Mouse (Mus musculus) colon, adult 2 months (tissue): Measurements from ENCODE around the gene Pnmt. TPM values are rescaled to one million over a fixed set of nuclear protein-coding genes. Genes with fewer than 3 reads are reported as not detected.

Experiments
- polyA plus RNA-seq: library from polyadenylated mRNA; depleted of rRNA; stranded (reverse); fragments of >200 nt; gene quantifications from 2 replicates; pipeline ENCODE4 v1.2.3, GENCODE M21; 2012; rRNA removed

Gene Pnmt
- polyA plus RNA-seq = not detected in 2 replicates

DNA sequence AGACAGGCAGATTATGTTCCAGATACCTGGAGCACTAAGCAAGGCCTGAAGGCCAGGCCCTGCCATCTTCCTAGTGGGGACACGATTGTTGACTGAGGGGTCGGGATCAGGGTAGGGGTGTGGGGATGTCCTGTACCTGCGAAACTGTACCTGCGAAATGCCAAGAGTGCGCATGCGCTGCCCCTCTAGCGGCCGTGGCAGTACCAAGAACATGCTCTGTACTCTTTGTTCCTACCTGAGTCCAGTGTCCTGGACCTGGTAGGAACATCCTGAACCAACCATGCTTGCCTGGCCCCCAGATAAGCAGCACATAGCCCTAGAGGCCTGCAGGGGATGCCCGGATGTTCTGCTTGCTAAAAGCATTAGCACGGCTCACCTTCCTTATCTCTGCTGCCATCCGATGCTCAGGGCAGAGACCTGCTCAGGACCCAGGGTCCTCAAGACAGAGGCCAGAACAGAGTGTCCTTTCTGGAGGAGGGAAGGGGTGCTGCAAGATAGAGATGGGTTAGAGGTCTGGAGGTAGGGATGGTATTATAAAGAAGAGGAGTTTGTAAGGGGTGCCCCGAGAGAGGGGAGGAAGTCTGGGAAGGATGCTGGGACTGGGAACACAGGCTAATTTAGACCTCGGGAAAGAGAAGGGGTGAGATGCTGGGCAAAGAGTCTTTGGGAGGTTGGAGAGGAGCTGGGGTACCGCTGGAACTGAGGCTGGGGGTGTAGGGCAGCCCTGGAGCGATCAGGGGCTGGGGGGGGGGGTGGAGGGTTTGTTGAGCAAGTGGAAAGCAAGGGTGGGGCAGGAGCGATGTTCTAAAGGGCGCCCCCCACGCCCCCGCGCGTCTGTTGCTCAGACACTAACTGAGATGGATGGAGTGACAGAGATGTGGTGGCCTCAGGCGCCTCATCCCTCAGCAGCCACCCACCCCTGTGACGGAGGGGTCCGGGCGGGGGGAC lies at the start of gene Pnmt:
Gene Pnmt (plus strand): TSS at position 813 of the 948 bp plus-strand sequence.

DNA sequence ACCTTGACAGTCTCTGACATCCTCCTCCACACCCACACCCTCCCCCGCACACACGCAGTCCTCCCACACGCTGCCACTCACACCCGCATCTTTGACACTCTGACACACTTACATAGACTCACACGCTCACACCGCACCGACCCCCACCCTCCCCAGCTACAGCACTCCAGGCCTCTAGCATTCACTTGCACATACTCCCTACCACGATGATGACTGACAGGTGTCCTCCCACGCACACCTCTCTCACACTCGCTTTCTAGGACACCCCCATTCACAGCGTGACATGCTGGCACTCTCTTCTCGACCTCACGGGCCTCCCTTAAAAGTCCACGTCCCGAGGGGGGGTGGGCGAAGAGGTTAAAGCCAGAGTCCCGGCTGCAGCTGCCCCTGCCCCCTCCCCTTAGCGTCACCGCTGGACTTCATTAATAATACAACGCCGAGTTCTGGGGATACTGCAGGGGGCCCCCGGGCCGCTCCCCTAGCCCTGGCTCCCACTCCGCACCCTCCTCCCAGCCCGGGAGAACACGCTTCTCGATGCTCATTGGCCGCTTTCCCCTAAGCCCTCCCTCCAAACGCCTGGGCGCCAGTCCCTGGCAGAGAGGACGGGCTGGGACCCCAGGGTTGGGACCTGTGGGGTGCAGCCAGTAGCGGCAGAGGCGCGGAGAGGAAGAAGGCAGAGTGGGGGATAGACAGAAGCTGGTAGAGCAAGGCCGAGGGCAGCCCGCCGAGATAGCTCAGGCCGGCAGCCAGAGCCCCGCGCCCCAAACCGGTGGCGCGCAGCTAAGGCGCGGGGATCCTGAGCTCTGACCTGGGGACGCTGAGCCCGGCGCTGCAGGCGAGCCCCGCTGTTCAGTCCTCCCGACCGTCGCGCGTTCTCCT lies 37.9 kb upstream of the Pnmt start, which contains the start of gene Ppp1r1b:
Gene Ppp1r1b (plus strand): TSS at position 322 of the 879 bp plus-strand sequence.

DNA sequence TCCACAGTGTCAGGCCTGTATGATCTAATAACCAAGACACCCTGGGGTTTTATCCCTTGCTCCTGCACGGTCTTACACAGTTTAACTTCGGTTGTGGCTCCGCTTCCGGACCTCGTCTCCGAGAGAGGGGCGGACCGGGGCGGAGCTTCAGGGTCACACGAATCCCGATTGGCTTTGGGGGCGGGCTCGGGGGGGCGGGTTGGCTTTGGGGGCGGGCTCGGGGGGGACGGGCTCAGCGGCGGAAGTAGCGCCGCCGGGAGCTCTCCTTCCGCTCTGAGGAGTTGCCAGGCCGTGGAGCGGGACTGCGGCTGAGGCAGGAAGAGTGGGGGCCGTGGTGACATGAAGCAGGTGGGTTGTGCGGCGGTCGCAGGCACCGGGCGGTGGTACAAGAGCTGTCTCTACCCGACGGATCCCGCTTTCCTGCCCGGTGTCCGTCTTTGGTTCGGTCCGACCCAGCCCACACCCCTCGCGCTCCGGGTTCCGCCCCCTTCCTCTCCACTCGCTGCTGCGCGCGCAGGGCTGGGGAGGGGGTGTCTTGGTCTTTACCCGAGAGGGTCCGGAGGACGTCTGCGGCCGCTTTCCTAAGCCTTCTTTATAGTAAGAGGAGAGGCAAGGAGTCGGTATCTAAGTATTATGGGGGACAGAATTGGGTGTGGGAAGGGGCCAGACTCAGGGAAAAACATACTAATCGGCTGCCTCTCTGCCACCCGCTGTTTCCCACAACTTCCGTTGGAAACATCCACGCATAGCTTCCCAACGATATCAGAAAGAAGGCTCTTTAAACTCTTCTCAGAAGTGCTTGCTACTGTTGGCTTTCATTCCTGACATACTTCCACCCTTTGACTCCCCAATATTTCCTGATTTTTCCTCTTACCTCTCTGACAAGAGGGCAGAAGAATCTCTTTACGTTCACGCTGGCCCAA lies 27.8 kb upstream of the Pnmt start, which contains the start of gene Stard3:
Gene Stard3 (plus strand): TSS at position 208 of the 923 bp plus-strand sequence.

DNA sequence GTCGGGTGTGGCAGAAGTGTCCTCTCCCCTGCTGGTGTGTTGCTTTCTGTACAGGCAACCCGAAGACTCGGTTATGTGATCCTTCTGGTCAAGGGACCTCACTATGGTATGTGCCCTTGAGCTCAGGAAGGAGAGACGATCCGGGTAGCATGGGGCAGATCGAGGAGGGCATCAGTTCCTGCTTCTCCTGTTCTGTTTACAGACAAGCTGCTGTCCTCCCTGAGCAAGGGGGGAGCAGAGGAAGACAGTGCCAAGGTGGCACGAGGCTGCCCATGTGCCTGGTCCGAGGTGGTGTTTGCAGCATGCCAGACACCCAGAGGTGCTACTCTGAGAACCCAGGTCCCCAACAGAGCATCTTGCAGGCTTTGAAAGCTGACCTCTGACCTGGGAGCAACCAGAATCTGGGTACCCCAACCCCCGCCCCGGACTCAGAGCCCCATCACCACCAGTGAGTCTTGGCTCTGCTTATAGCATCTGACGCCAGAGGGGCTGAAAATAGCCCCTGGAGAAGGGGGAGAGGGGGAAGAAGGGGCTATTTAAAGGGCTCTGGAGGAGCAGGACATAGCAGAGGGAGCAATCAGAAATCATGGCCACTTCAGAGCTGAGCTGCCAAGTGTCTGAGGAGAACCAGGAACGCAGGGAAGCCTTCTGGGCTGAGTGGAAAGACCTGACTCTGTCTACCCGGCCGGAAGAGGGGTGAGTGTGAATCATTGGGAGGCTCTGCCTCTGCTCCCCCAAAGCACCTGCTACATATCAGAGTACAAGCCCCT lies 2.8 kb upstream of the Pnmt start, which contains the start of gene Tcap:
Gene Tcap (plus strand): TSS at position 551 of the 770 bp plus-strand sequence.

DNA sequence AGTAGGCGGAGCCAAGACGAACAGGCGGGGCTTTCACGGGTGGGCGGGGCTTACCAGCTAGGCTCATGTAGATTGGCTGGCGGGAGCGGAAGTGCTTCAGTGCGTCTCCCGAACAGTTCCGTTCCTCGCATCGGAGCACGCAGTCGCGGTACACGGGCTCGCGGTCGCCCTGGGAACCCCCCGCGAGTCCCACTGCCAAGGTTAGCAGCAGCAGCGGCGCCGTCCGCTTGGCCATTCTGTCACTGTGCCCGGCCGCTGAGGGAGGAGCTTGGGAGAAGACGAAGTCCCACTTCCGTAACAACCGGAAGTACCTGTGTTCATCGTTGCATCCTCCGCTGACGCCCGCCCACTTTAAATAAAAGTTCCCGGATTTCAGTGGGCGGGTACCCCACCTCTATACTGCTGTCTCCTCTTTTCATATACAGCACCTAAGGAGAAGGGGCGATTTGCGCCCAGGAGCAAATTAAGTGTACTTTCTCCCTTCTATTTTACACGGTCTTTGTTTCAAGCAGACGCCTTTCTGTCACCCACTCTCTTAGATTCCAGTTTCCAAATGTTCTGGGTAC lies 14.0 kb downstream of the Pnmt start, which contains the start of gene Pgap3:
Gene Pgap3 (minus strand): TSS at position 330 of the 566 bp plus-strand sequence.

DNA sequence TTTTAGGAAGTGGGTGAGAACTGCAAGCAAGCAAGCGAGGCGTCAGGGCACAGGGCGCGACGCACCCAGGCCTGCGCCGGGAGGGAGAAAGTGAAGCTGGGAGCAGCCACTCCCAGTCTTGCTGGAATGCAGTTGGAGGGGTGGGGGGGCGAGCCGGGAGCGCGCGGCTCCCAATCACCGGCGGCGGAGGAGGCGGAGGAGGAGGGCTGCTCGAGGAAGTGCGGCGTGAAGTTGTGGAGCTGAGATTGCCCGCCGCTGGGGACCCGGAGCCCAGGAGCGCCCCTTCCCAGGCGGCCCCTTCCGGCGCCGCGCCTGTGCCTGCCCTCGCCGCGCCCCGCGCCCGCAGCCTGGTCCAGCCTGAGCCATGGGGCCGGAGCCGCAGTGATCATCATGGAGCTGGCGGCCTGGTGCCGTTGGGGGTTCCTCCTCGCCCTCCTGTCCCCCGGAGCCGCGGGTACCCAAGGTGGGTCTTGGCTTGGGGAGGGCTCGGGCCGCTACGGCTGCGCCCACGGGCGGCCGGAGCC lies 26.1 kb downstream of the Pnmt start, which contains the start of gene Erbb2:
Gene Erbb2 (plus strand): TSS at position 198 of the 524 bp plus-strand sequence.

Other genes starting within 250 kb of the Pnmt start
- gene Fbxl20, start 236.0 kb upstream of the Pnmt start, polyA plus RNA-seq = 13.8 and 15.1 TPM in 2 replicates
- gene Med1, start 193.2 kb upstream of the Pnmt start, polyA plus RNA-seq = 7.0 and 7.1 TPM in 2 replicates
- 9.5 and 11.4 TPM in 2 replicates for gene Cdk12, start 183.4 kb upstream of the Pnmt start, polyA plus RNA-seq
- gene Neurod2, start 56.8 kb upstream of the Pnmt start, polyA plus RNA-seq = 0.05 TPM in 1 of 2 replicates, not detected in the other
- gene Ppp1r1b, start 38.0 kb upstream of the Pnmt start, polyA plus RNA-seq = 327 and 357 TPM in 2 replicates
- 156 and 194 TPM in 2 replicates for gene Stard3, start 28.1 kb upstream of the Pnmt start, polyA plus RNA-seq
- 0.90 and 0.94 TPM in 2 replicates for gene Tcap, start 2.6 kb upstream of the Pnmt start, polyA plus RNA-seq
- 53.6 and 64.8 TPM in 2 replicates for gene Pgap3, start 14.0 kb downstream of the Pnmt start, polyA plus RNA-seq
- gene Erbb2, start 26.0 kb downstream of the Pnmt start, polyA plus RNA-seq = 115 and 133 TPM in 2 replicates
- 70.4 and 77.0 TPM in 2 replicates for gene Mien1, start 52.5 kb downstream of the Pnmt start, polyA plus RNA-seq
- gene Grb7, start 59.9 kb downstream of the Pnmt start, polyA plus RNA-seq = 120 and 136 TPM in 2 replicates
- gene Ikzf3, start 159.6 kb downstream of the Pnmt start, polyA plus RNA-seq = 2.0 and 3.7 TPM in 2 replicates
- gene Zpbp2, start 164.6 kb downstream of the Pnmt start, polyA plus RNA-seq = 0.07 TPM in 1 of 2 replicates, not detected in the other
- gene Ormdl3, start 200.9 kb downstream of the Pnmt start, polyA plus RNA-seq = 45.6 and 52.7 TPM in 2 replicates
- not detected in 2 replicates for gene Lrrc3c, start 211.8 kb downstream of the Pnmt start, polyA plus RNA-seq
- not detected in 2 replicates for gene Gm12355, start 239.2 kb downstream of the Pnmt start, polyA plus RNA-seq
- not detected in 2 replicates for gene Gsdma3, start 239.9 kb downstream of the Pnmt start, polyA plus RNA-seq